Mouse (Mus musculus) naive thymus-derived CD4-positive, alpha-beta T cell, adult 2 months (primary cell): Measurements from ENCODE around the gene Dhx15.
A peak's percentile ranks its signal among the peaks of the same experiment; 100 is the strongest.
"Not testable (repeated sequence)": the region's sequence is repeated elsewhere in the genome, so short reads cannot be mapped to it uniquely, and the experiment has no call there.

ENCODE experiments used
- DNase-seq: peaks from one replicate; pipeline ENCODE4 v3.0.0-alpha.2; 2011; ENCODE audit warnings: low read depth

Dhx15 gene

GRCm38 (mm10) chr5:52190371-52191179 lies at the start of gene Dhx15:
TSS of gene Dhx15 (minus strand) at chr5:52190514.
- peak; percentile 98 for DNase-seq

- DNase-seq = no peak
These were observed 48.6 kb upstream of the Dhx15 start for GRCm38 (mm10) chr5:52238877-52239276.

DNA sequence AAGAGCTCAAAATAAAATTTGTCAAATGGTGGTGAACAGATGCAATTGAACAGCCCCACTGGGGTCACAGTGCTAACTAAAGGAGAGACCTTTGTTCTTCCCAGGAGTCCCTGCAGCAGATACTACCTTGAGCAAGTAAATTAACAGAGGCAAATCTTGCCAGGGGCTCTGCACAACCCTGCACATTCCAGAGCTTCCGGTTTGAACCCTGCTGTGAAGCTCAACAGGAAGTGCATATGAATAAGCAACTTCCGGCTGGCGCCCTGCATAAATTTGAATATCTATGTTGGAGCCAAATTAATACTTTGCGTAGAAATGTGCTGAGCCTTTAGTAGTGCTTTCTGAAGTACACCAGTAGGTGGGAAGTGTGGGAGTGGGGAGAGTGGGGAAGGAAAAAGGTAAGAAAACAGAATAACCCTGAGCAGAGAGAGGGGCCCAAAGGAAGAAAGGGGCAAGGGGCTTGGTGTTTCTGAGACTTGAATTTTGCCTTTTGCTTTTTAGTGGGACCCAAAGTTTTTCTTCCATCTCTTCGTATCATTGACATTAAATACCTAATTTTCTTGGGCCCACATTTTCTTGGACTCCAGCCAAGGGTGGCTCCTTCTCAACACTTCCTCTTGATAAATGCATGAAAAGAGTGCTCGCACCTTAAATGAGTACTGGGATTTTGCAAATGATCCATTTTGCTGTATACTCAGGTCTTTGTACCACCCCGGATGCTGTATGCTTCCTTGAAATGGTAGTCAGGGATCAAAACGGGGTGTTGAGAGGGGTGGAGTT lies 47.8 kb upstream of the Dhx15 start:
- no peak for DNase-seq

GRCm38 (mm10) chr5:52236585-52236984 lies 46.3 kb upstream of the Dhx15 start:
- DNase-seq = not testable (repeated sequence)

- DNase-seq = no peak
These were observed 44.3 kb upstream of the Dhx15 start for GRCm38 (mm10) chr5:52234570-52234969.

- no peak for DNase-seq
These were observed 43.6 kb upstream of the Dhx15 start for GRCm38 (mm10) chr5:52233891-52234290.

GRCm38 (mm10) chr5:52232611-52233010 lies 42.3 kb upstream of the Dhx15 start:
- DNase-seq = no peak

DNA sequence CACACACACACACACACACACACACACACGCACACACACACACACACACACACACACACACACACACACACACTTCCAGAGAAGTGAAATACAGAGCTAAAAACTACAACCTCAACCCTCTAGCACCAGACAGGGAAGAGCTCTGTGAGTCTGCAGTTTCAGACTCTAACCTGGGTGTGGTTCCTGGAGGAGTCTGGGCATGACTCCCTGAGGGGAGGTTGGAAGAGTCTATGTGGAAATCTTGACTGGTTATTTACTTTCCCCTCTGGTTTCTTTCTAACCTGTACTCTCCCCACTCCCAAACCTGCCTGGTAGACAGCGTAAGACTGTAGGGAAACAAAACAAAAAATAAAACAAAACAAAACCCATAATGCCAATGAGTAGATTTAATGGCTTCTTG lies 41.9 kb upstream of the Dhx15 start:
- DNase-seq = no peak

DNA sequence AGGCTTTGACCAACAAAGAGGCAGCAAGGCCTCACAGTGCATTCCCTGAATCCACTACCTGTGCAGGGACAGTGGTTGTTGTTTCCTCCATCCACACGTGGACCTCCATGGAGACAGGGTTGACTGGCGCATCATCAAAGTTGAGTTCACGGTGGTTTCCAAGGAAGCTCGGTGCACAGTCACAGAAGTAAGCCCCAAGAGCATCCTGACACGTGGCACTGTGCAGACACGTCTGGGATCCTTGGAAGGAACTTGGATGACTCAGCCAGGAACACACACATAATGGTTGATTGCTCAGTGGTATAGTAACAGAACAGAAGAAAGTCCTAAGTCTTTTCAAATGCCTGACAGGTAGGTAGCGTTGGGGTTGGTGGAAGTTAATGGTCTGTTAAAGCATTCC lies 40.2 kb upstream of the Dhx15 start:
- no peak for DNase-seq

- DNase-seq = no peak
These were observed 36.4 kb upstream of the Dhx15 start for GRCm38 (mm10) chr5:52226677-52227076.

DNA sequence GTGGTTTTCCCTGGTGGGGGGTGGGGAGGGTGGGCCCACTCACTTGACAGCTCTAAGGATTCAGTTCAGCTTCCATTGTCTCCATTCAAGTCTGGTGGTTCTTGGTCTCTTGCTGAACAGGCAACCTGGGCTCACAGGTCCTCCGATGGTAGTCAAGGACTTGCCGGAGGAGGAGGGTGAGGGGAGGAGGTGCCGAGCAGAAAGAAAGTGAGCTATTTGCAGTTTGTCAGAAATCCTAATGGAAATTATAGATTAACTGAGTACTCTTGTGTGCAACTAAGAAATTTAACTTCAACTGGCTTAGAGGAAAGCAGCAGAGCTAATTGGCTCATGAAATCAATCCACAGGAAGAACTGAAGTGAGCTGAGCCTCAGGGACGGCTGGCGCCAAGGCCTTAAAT lies 31.3 kb upstream of the Dhx15 start:
- DNase-seq = no peak

DNA sequence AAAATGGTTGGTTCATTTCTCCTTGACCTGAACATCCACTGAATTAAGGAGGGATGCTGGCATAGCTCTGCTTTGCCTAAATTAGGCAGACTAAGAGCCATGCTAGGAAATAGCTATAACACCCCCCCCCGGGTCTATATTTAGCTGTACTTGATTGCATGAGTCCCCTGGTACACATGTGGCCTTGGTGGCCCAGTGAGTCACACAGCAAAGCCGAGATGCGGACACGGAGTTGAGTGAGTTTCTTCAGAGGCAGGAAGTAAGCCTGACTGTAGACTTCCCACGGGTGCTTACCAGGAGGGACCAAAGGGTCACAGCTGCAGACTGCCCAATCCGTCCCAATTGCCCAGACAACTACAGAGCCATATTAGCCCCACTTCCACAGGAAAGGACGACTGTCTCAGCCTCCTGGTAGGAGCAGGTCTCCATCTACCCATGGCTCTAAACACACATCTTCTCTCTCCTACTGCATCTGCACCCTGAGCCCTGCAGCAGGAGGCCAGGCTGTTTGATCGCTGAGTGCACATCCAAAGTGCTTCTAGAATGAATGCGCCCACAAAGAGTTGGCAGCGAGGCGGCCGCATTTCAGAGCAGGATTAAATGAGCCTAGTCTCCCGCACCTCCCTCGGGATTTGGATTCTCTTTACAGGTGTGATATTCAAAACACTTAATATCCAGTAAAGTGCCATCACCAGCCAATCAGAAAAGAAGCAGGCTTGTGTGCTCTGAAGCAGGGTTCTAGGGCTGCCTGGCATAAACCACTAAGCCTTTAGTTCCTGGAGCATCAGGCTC lies 29.9 kb upstream of the Dhx15 start:
- DNase-seq = no peak

GRCm38 (mm10) chr5:52218238-52218637 lies 27.9 kb upstream of the Dhx15 start:
- DNase-seq = no peak

DNA sequence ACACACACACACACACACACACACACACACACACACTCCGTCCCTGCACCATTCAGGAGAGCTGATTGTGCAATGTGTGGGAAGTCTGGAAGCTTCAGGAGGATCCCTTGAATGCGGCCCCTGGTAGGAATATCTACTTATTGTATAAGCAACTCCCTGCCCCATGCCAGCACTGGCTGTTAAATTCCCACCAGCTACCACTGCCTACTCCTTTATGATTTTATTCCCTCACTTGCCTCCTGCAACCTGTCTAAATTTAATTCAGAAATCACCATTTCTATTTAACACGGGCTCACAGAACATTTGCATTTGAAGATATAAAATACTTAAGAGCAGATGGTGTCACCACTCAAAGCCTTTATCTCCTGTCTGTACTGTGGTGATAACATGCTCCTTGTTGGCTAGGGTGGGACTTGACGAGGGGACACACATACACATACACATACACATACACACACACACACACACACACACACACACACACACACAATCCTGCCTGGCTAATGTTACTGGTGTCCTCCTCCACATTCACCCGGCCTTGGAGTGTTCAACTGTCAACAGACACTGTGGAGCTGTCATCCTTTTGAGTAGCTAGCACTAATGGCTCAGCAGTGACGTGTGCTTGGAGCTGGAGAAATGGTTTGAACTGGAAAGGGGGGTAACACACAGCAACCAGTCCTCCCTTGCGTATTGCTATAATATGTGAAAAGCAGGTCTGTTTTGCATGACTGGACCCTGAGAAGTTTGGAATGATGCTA lies 23.0 kb upstream of the Dhx15 start:
- no peak for DNase-seq

GRCm38 (mm10) chr5:52191180-52191468 lies 810 bp upstream of the Dhx15 start:
- no peak for DNase-seq

- peak; percentile 88 for DNase-seq
These were observed 499 bp downstream of the Dhx15 start for GRCm38 (mm10) chr5:52189664-52190365.

GRCm38 (mm10) chr5:52188206-52188605 lies 2.1 kb downstream of the Dhx15 start:
- no peak for DNase-seq

DNA sequence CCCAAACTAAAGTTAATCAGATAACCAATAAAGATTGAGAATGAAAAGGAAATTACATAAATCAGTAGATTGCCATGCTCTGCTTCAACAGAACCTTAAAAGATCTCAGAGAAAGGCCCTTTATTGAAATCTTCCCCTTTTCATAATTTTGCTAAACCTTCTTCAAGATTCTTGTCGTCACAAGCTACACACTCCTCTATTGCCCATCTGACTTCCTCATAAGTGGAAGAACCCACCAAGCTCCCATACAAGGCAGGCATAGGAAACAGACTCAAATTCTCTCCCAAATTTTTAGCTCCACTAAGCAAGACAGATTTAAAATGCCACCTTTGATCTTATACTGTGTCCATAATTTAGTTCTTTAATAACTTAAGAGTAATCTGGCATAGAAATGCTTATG lies 13.0 kb downstream of the Dhx15 start:
- DNase-seq = no peak

DNA sequence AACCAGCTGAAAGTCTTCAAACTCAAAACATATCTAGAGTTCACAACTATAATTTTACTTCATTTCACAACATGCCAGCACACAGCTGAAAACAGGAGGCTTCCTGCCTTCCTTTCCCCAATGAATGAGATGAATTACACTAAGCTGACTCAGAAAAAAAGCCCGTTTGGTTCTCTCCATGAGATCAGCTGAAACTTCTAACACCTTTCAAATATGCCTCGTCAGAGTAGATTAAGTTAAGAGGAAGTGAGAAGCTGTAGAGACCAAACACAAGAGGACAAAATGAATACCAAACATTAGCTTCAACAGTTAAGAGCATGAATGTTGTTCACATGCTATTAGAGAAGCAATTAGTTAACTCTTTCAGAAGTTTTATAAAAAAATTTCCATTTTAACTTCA lies 21.8 kb downstream of the Dhx15 start:
- no peak for DNase-seq

- peak; percentile 32 for DNase-seq
These were observed 41.2 kb downstream of the Dhx15 start for GRCm38 (mm10) chr5:52149138-52149537.

DNA sequence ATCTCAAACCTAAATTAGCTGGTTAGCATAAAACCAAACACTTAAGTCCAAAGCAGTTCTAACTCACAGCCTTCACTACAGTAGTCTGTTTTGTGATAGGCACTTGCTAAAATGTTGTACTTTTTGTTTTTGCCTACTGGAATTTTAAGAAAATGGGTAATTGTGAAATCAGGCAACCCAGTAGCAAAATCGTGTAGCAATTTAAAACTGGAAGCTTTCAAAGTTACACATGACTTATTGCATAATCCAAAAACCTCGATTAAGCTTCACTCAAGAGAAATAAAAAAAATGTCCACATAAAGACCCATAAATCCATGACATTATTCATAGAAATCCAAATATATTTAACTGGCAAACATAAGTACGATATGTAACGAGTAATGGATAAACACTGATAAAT lies 43.2 kb downstream of the Dhx15 start:
- DNase-seq = no peak
